Mouse (Mus musculus): ENCODE results near the gene Tgm7.
A peak's percentile ranks its signal among the peaks of the same experiment; 100 is the strongest.
"Not testable (repeated sequence)": the region's sequence is repeated elsewhere in the genome, so short reads cannot be mapped to it uniquely, and the experiment has no call there.

Gene Tgm7

DNA sequence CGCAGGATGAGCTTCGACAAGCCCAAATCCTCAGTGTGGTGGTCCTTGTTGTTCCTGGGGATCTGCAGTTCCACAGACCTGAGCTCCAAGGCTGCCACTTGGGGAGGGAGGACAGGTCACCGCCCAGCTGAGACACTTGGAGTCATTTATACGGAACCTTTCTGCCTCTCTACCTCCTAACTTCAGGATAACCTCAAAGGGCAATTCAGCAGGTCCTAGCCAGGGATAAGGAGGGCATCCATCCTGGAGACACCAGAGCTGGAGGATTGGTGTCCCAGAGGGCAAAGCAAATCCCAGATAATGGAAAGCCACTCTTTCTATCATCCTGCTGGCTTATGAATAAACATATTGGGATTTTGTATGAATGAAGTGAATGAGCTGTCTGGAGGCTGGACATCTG, at the start of gene Tgm7:
TSS of gene Tgm7 (minus strand) at position 101 of the 400 bp plus-strand sequence.
- no peak for DNase-seq (ENCODE audit: low spot score)

DNA sequence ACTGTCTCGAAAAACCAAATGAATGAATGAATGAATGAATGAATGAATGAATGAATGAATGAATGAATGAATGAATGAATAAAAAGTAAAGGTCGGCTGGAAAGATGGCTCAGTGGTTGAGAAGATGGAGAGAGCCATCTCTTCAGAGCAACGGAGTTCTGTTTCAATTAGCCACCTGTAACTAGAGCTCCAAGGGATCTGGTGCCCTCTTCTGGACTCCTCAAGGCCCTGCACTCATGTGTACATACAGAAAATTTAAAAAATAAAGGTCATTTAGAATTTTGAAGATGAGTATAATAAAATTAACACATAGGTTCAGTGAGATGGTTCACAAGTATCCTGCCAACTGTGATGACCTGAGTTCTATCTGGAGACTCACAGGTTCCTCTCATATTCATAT, 43.5 kb upstream of the Tgm7 start:
- no peak for DNase-seq (ENCODE audit: low spot score)

- DNase-seq (ENCODE audit: low spot score) = no peak
Measured at GRCm38 (mm10) chr2:121149679-121150078, 40.1 kb upstream of the Tgm7 start.

DNA sequence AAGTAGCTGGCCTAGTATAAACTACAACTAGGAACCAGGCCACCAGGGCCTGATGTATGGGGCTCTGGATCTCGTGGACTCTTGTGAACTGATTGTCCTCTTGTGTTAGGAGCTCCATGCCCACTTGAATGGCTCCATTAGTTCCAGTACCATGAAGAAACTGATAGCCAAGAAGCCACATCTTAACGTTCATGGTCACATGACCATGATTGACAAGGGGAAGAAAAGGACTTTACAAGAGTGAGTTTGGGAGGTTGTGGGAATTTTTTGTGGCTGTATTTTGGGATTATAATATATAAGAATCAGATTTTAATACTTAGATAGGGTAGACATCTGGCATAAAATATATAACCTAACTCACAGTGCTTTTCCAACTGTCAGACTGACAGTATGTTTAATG, 32.8 kb upstream of the Tgm7 start:
- no peak for DNase-seq (ENCODE audit: low spot score)

GRCm38 (mm10) chr2:121141216-121142035, 31.8 kb upstream of the Tgm7 start:
- no peak for DNase-seq (ENCODE audit: low spot score)

GRCm38 (mm10) chr2:121140018-121140882, 30.7 kb upstream of the Tgm7 start, which contains the start of the genes Adal and Lcmt2:
Adal (plus strand) TSS chr2:121140428.
Lcmt2 (minus strand) TSS chr2:121140653.
- peak; percentile 89 for DNase-seq (ENCODE audit: low spot score)

DNA sequence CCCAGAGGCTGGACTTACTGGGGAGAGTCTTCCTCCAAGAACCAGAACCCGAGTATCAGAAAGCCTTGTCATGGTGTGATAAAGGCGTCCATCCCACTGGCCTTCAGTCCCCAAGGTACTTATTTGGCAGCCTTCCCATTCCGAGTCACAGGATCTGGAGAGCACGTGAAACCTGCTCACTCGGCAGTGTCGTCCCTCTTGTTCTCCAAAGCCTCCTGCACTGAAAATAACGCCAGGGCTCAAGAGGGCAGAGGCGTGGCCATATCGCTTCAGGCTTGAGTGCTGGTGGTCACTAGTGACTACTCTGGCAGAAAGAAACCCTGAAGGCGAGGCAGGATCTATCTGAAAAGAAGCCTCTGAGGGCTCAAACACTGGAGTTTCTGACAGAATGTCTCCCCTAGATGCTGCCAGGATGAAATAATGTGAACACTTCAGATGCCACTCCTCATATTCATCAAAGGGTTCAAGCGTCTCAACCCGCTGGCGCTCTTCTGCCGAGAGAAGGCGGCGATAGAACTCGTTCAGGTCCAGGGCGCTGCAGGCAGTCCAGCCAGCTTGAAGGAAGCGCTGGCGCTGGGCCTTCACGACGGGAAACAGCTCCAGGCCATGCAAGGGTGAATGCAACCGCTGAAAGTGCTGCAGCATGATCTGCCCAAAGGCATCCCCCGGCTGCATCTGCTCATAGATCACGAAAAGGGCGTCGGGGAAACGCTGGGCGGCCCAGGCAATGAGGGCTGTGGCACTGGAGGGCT, 29.8 kb upstream of the Tgm7 start:
- DNase-seq (ENCODE audit: low spot score) = peak; percentile 44

- DNase-seq (ENCODE audit: low spot score) = no peak
Measured at GRCm38 (mm10) chr2:121137371-121137770, 27.8 kb upstream of the Tgm7 start.

DNA sequence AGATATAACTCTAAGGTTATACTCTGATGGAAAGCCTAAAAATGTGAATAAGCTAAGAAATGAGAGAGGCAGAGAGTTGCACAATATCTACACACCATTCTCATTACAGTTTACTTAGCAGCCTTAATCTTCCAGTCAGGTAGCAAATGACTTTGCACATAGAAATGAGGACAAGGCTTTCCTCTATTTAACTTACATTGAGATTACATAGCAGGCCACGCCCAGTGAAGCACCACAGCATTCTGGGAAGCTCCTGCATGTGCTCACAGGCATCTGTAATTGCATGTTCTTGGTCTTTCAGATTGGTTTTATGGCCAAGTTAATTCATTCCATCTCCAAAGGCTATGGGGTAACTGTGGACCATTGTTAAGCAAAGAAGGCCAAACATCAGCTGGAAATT, 23.2 kb upstream of the Tgm7 start:
- DNase-seq (ENCODE audit: low spot score) = no peak

DNA sequence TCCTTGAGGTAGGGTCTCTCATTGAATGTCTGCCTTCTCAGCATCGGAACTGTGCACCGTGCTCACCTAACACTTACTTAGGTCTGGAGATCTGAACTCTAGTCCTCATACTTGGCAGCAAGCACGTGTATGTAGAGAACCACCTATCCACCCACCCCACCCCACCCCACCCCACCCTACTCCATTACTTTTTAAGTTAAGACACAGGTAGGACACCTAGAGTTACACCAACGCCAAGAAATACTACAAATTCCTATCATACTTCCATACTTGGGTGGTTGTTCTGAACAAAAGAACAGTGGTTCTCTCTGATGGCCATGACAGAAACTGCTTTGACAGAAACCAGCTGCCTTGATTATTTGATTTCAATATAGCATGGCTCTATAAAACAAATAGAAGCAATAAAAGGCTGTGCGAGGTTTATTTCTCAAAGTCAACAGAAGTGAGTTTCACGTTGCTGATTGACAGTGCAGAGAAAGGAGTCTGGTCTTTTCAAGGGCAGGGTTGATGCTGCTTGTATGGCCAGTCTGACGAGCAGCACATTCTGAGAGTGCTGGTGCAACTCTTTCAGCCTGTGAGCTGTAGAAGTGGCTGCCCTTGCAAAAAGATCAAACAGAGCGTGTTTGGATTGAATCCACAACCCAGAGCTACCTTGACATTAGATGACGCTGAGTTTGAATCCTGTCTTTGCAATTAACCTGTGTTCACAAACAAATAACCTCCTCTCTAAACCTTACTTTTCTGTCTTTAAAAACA, 19.4 kb upstream of the Tgm7 start:
- no peak for DNase-seq (ENCODE audit: low spot score)

- DNase-seq (ENCODE audit: low spot score) = no peak
Measured at GRCm38 (mm10) chr2:121127536-121127935, 17.9 kb upstream of the Tgm7 start.

DNA sequence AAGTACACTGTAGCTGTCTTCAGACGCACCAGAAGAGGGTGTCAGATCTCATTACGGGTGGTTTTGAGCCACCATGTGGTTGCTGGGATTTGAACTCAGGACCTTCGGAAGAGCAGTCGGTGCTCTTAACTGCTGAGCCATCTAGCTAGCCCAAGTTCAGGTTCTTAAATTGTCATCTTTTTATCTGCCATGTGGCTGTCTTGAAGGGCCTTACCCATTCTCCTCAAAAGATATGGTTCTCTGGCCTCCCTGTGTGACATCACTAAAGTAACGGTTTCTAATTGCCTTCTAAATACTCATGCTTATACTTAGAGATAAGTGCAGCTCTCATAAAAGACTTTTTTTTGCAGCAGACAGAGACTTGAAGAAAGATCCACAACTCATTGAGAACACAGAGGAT, 16.7 kb upstream of the Tgm7 start:
- not testable (repeated sequence) for DNase-seq (ENCODE audit: low spot score)

DNA sequence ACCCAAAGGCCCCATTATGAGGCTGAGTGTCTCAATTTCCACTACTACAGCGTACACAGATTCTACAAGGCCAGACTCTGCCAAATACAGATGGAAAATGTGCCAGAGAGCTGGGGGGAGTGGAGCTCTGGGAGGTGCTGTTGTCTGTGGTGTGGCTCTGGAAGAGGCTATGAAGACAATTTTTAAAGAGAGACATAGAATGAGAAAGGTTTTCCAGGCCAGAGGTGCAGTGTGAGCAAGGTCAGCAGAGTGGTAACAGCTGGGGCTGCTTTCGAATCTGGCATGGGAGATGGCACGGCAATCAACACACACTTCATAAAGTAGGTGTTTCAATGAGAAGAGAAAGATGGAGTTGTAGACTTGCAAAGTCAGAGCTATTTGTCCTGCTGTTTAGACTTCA, 9.7 kb upstream of the Tgm7 start:
- DNase-seq (ENCODE audit: low spot score) = no peak

- no peak for DNase-seq (ENCODE audit: low spot score)
Measured at GRCm38 (mm10) chr2:121115418-121115817, 5.8 kb upstream of the Tgm7 start.

GRCm38 (mm10) chr2:121105940-121106339, 3.7 kb downstream of the Tgm7 start:
- no peak for DNase-seq (ENCODE audit: low spot score)

DNA sequence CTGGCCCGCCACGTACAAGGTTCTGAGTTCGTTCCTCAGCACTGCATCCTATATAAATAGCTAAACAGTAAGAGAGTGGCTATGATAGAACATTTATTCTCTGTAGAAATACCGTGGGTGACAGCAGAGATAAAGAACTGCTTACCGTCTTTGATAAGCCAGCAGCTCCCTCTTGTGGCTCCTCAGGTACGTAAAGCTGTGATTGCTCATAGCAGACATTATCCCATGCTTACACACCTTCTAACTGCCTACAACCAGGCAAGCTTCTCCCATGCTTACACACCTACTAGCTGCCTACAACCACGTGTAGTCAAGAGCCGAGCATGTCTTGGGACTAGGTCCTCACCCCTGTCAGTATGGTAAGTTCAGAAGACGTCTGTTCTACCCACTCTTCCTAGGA, 7.5 kb downstream of the Tgm7 start:
- no peak for DNase-seq (ENCODE audit: low spot score)

GRCm38 (mm10) chr2:121089751-121090150, 19.8 kb downstream of the Tgm7 start:
- DNase-seq (ENCODE audit: low spot score) = no peak

GRCm38 (mm10) chr2:121088507-121088906, 21.1 kb downstream of the Tgm7 start:
- DNase-seq (ENCODE audit: low spot score) = no peak

DNA sequence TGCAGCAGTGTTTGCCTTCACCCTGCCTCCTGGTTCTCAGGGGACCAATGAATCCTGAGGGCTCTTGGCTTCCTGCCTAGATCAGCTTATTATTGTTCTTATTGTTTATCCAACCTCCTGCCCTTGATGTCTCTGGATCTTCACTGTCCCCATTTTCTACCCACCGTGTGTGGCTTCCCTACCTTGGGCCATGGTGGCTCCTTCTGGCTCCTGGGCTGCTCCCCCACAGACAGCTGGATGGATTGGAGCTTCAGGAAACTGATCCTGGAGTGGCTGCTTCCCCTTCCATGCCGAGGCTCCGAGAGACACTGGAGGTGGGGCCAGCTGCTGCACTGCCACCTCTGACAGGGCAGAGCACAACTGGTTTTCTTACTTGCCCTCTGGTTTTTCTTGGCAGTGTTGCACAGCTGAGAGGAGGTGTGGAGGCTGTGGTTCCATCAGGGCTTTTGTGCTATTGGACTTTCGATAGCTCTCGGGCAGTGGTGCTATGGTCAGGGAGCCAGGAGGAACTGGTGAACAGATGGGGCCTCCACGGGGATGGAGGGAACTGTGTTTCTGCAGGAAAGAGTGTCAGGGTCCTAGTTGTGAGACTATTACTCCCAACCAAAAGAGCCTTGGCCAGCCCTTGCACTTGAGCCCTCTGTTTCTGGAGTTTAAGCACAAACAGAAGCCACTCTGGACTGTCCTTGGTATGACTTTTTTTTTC, 24.0 kb downstream of the Tgm7 start, which contains the start of gene Tgm5:
TSS of gene Tgm5 (minus strand) at position 362 of the 706 bp plus-strand sequence.
- no peak for DNase-seq (ENCODE audit: low spot score)

- DNase-seq (ENCODE audit: low spot score) = no peak
Measured at GRCm38 (mm10) chr2:121082626-121083025, 27.0 kb downstream of the Tgm7 start.

- no peak for DNase-seq (ENCODE audit: low spot score)
Measured at GRCm38 (mm10) chr2:121074747-121075146, 34.8 kb downstream of the Tgm7 start.
